Mouse (Mus musculus) olfactory bulb, adult 2 months (tissue): ENCODE data around the gene Slx4. TPM values are rescaled to one million over a fixed set of nuclear protein-coding genes. Genes with fewer than 3 reads are reported as not detected.

Experiments
- H3K27ac ChIP-seq: fragments of 200-500 bp; 2 replicates; pipeline ENCODE4 v1.5.1; 2012; ENCODE audit warnings: low read depth, low read length; ENCODE audit not compliant: insufficient read depth
- H3K4me1 ChIP-seq: fragments of 200-500 bp; 2 replicates; pipeline ENCODE4 v1.6.1; 2012; ENCODE audit warnings: low read length; ENCODE audit not compliant: control insufficient read depth, insufficient read depth
- H3K4me3 ChIP-seq: fragments of 200-500 bp; 2 replicates; pipeline ENCODE4 v1.5.1; 2012; ENCODE audit warnings: mild to moderate bottlenecking, low read depth, low read length, moderate library complexity; ENCODE audit not compliant: insufficient read depth
- CTCF ChIP-seq: fragments of 200-500 bp; IDR thresholded peaks from 2 replicates; pipeline ENCODE4 v1.5.1; 2012; ENCODE audit warnings: low read depth, mild to moderate bottlenecking, low read length, moderate library complexity; ENCODE audit not compliant: insufficient read depth
- POLR2A ChIP-seq: fragments of 200-500 bp; IDR thresholded peaks from 2 replicates; pipeline ENCODE4 v1.6.1; 2012; ENCODE audit warnings: mild to moderate bottlenecking, low read depth, low read length, moderate library complexity; ENCODE audit not compliant: insufficient read depth
- WGBS: fragments of 180-500 bp; shearing (Covaris S2); methylation state at CpG from one replicate; pipeline ENCODE4 v1.1.7; 2018; 5-methylcytosine and 5-hydroxymethylcytosine counted together
- polyA plus RNA-seq: library from polyadenylated mRNA; stranded (reverse); fragments of >200 nt; gene quantifications from 2 replicates; pipeline ENCODE4 v1.2.4, GENCODE M21; 2012; ENCODE audit warnings: low replicate concordance; ENCODE audit not compliant: missing spikeins, insufficient read depth, insufficient read length

Slx4 gene
- 162 TPM in 1 of 2 replicates, not detected in the other for polyA plus RNA-seq

GRCm38 (mm10) chr16:4003489-4004398 lies at the start of gene Slx4:
TSS of gene Slx4 (minus strand) at chr16:4003770.
- peak within 1 kb of the TSS; percentile 72 for H3K4me3 ChIP-seq
- WGBS = 1% methylated on average over 57 of the region's 58 CpGs
- peak within 1 kb of the TSS; percentile 59 for H3K27ac ChIP-seq
- peaks cover 4% of the 10 kb centered on the region; the same call in 1 of the 2 replicates for H3K4me1 ChIP-seq
- TF ChIP-seq CTCF (0 out of 2 replicates have a peak, but pooled peaks have one; percentile 16), POLR2A (peak; percentile 94)

GRCm38 (mm10) chr16:4052601-4053000 lies 49.0 kb upstream of the Slx4 start:
- no peak overlapping the region for H3K27ac ChIP-seq
- H3K4me1 ChIP-seq = no peaks in the 10 kb centered on the region
- no peak for TF ChIP-seq CTCF
- no peak for TF ChIP-seq POLR2A
- WGBS = 97% methylated on average over 4 of the region's 4 CpGs
- H3K4me3 ChIP-seq = no peak overlapping the region

GRCm38 (mm10) chr16:4045524-4045923 lies 42.0 kb upstream of the Slx4 start:
- H3K4me3 ChIP-seq = no peak overlapping the region
- no peak overlapping the region for H3K27ac ChIP-seq
- WGBS = 80% methylated on average over 4 of the region's 4 CpGs
- no peak for TF ChIP-seq CTCF
- no peak for TF ChIP-seq POLR2A
- no peaks in the 10 kb centered on the region for H3K4me1 ChIP-seq

GRCm38 (mm10) chr16:4044093-4044492 lies 40.5 kb upstream of the Slx4 start:
- WGBS = 88% methylated on average over 2 of the region's 2 CpGs
- H3K27ac ChIP-seq = no peak overlapping the region
- TF ChIP-seq POLR2A (no peak), CTCF (no peak)
- H3K4me1 ChIP-seq = no peaks in the 10 kb centered on the region
- H3K4me3 ChIP-seq = no peak overlapping the region

GRCm38 (mm10) chr16:4041646-4042045 lies 38.1 kb upstream of the Slx4 start:
- H3K4me1 ChIP-seq = no peaks in the 10 kb centered on the region
- H3K4me3 ChIP-seq = no peak overlapping the region
- no peak overlapping the region for H3K27ac ChIP-seq
- WGBS = 97% methylated on average over 4 of the region's 4 CpGs
- TF ChIP-seq CTCF (no peak), POLR2A (no peak)

- Histone ChIP-seq H3K27ac (no peak overlapping the region), H3K4me1 (no peaks in the 10 kb centered on the region), H3K4me3 (no peak overlapping the region)
- no peak for TF ChIP-seq CTCF
- no peak for TF ChIP-seq POLR2A
- 92% methylated on average over 5 of the region's 5 CpGs for WGBS
Measured at GRCm38 (mm10) chr16:4040206-4040605, 36.6 kb upstream of the Slx4 start.

- H3K27ac ChIP-seq = no peak overlapping the region
- no peak overlapping the region for H3K4me3 ChIP-seq
- TF ChIP-seq CTCF (no peak), POLR2A (no peak)
- no peaks in the 10 kb centered on the region for H3K4me1 ChIP-seq
- WGBS = 92% methylated on average over 7 of the region's 7 CpGs
Measured at GRCm38 (mm10) chr16:4037690-4038089, 34.1 kb upstream of the Slx4 start.

GRCm38 (mm10) chr16:4036807-4037206 lies 33.2 kb upstream of the Slx4 start, which contains the start of gene Dnase1:
TSS of gene Dnase1 (plus strand) at chr16:4036942.
- TF ChIP-seq CTCF (no peak), POLR2A (no peak)
- WGBS = 90% methylated on average over 5 of the region's 5 CpGs
- Histone ChIP-seq H3K4me1 (no peaks in the 10 kb centered on the region), H3K27ac (no peak within 1 kb of the TSS), H3K4me3 (no peak within 1 kb of the TSS)

GRCm38 (mm10) chr16:4035575-4035974 lies 32.0 kb upstream of the Slx4 start:
- 91% methylated on average over 2 of the region's 2 CpGs for WGBS
- Histone ChIP-seq H3K4me3 (no peak overlapping the region), H3K27ac (no peak overlapping the region), H3K4me1 (no peaks in the 10 kb centered on the region)
- TF ChIP-seq POLR2A = no peak
